In the genomic region with DNA sequence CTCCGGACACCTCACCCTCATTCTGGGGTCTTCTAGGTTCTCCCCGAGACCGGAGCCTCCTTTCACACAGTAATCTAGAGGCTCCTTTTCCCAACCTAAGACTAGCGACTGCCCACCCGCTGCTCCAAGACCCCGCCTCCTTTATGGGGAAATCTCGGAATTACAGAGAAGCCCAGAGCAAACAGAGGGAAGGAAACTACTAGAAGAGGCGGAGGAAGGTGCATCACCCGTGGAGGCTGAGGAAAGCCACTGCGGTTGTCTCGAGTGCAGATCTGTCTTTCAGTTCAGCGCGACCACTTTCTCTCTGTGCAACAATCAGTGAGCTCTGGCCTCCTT, we compare ENCODE assay signal across 8 mouse cellular contexts. TPM values are rescaled to one million over a fixed set of nuclear protein-coding genes. Genes with fewer than 3 reads are reported as not detected.
DNase-seq lines count a peak whose midpoint lies in the region; ATAC-seq and TF ChIP-seq lines count a peak whose summit lies in the region.

No protein-coding gene starts in this region.

- no peak overlapping the region for H3K27ac ChIP-seq in spleen, adult 2 months (ENCODE audit: insufficient read depth, low read length)
- no peak overlapping the region for H3K27ac ChIP-seq in liver, embryonic 11.5 days (ENCODE audit: low read depth, low read length)
- no peak overlapping the region for H3K27ac ChIP-seq in olfactory bulb, adult 2 months (ENCODE audit: insufficient read depth, low read depth, low read length)

- H3K27me3 ChIP-seq in spleen, adult 2 months (ENCODE audit: control insufficient read depth, insufficient read depth, low read length), result peaks cover 2% of the 10 kb centered on the region; the same call in 1 of the 2 replicates
- peaks cover 36% of the 10 kb centered on the region for H3K27me3 ChIP-seq in liver, embryonic 11.5 days (replicated peaks; ENCODE audit: control insufficient read depth, insufficient read depth, low read length)

- DNase-seq in adrenal gland, postnatal 25 days, result peak; percentile 23
- DNase-seq in adrenal gland, adult (ENCODE audit: inconsistent age in 2 of 2, low spot score in 1 of 2), result no peak
- no peak for DNase-seq in spleen, adult 2 months (ENCODE audit: low read depth in 1 of 2, low spot score in 2 of 2)
- DNase-seq in spleen, adult 18-20 months, result no peak
- no peak for DNase-seq in liver, embryonic 11.5 days (ENCODE audit: low spot score)
- no peak for DNase-seq in urinary bladder, postnatal 36 days (ENCODE audit: low spot score in 2 of 2)
- DNase-seq in adrenal gland, postnatal 4 days (ENCODE audit: low spot score in 2 of 2), result no peak

- H3K4me1 ChIP-seq in spleen, adult 2 months (ENCODE audit: control insufficient read depth, insufficient read depth, insufficient read length), result peaks cover 4% of the 10 kb centered on the region
- peaks cover 8% of the 10 kb centered on the region; the same call in 1 of the 2 replicates for H3K4me1 ChIP-seq in liver, embryonic 11.5 days (replicated peaks; ENCODE audit: control insufficient read depth, insufficient read depth, low read length)
- peaks cover 8% of the 10 kb centered on the region for H3K4me1 ChIP-seq in olfactory bulb, adult 2 months (ENCODE audit: control insufficient read depth, insufficient read depth, low read length)

- no peak overlapping the region for H3K9ac ChIP-seq in liver, embryonic 11.5 days (ENCODE audit: low read depth, low read length)

- WGBS in spleen, adult 2 months, result 8% methylated on average over 13 of the region's 13 CpGs
- 12% methylated on average over 13 of the region's 13 CpGs for WGBS in liver, embryonic 11.5 days
- WGBS in olfactory bulb, adult 2 months, result 6% methylated on average over 13 of the region's 13 CpGs

- H3K9me3 ChIP-seq in liver, embryonic 11.5 days (ENCODE audit: control insufficient read depth, low read length), result no peaks in the 10 kb centered on the region

- peak overlapping the region; percentile 77 for H3K4me2 ChIP-seq in liver, embryonic 11.5 days

- TF ChIP-seq CTCF in spleen, adult 2 months (IDR thresholded peaks at IDR 0.05; ENCODE audit: extremely low read depth, insufficient read depth, insufficient read length, insufficient replicate concordance), result no peak
- TF ChIP-seq CTCF in olfactory bulb, adult 2 months (IDR thresholded peaks at IDR 0.05; ENCODE audit: insufficient read depth, low read depth, low read length), result no peak

- no peak for TF ChIP-seq POLR2A in spleen, adult 2 months (IDR thresholded peaks at IDR 0.05; ENCODE audit: low read depth, low read length)
- no peak for TF ChIP-seq POLR2A in olfactory bulb, adult 2 months (IDR thresholded peaks at IDR 0.05; ENCODE audit: insufficient read depth, low read depth, low read length)

- H3K36me3 ChIP-seq in spleen, adult 2 months (ENCODE audit: control insufficient read depth, insufficient read depth, low read length), result no peaks in the 10 kb centered on the region
- no peaks in the 10 kb centered on the region for H3K36me3 ChIP-seq in liver, embryonic 11.5 days (ENCODE audit: control insufficient read depth, insufficient read depth, low read length)

- ATAC-seq in liver, embryonic 11.5 days (replicated peaks; ENCODE audit: low FRiP score), result 0 out of 2 replicates have a peak, but pooled peaks have one; percentile 5

- H3K4me3 ChIP-seq in spleen, adult 2 months (ENCODE audit: extremely low read depth, insufficient read depth, insufficient read length), result peak overlapping the region; percentile 24; the same call in 1 of the 2 replicates
- peak overlapping the region; percentile 53 for H3K4me3 ChIP-seq in liver, embryonic 11.5 days (ENCODE audit: low read depth, low read length)
- peak overlapping the region; percentile 71 for H3K4me3 ChIP-seq in olfactory bulb, adult 2 months (ENCODE audit: insufficient read depth, low read depth, low read length)

RNA-seq across cellular contexts. Expression of a gene that starts 0.3 kb away (rescaled TPM):
- total RNA-seq in adrenal gland, postnatal 25 days (2021), result 8.4 and 11.4 TPM in 2 replicates
- polyA plus RNA-seq in spleen, adult 2 months (2012; rRNA removed), result 1.0 and 1.5 TPM in 2 replicates
- polyA plus RNA-seq in liver, embryonic 11.5 days (2014; fragmentation: Nextera tagmentation; extraction: Ambion mirVana), result 0.34 and 0.39 TPM in 2 replicates
- not detected in 2 replicates for polyA plus RNA-seq in olfactory bulb, adult 2 months (2012; ENCODE audit: insufficient read depth, insufficient read length, low replicate concordance, missing spikeins)
- 1 to 10 TPM; 6.7 to 7.3 TPM for total RNA-seq in adrenal gland, postnatal 4 days (2021)

RNA-seq across cellular contexts. Expression of a gene that starts 15.1 kb away (rescaled TPM):
- 102 and 126 TPM in 2 replicates for total RNA-seq in adrenal gland, postnatal 25 days (2021)
- polyA plus RNA-seq in spleen, adult 2 months (2012; rRNA removed), result 79.5 and 98.8 TPM in 2 replicates
- polyA plus RNA-seq in liver, embryonic 11.5 days (2014; fragmentation: Nextera tagmentation; extraction: Ambion mirVana), result 114 and 131 TPM in 2 replicates
- not detected in 2 replicates for polyA plus RNA-seq in olfactory bulb, adult 2 months (2012; ENCODE audit: insufficient read depth, insufficient read length, low replicate concordance, missing spikeins)
- 100 to 1,000 TPM; 110 to 113 TPM for total RNA-seq in adrenal gland, postnatal 4 days (2021)

RNA-seq across cellular contexts. Expression of a gene that starts 18.7 kb away (rescaled TPM):
- total RNA-seq in adrenal gland, postnatal 25 days (2021), result 51.7 and 51.8 TPM in 2 replicates
- 14.1 and 14.5 TPM in 2 replicates for polyA plus RNA-seq in spleen, adult 2 months (2012; rRNA removed)
- 138 and 139 TPM in 2 replicates for polyA plus RNA-seq in liver, embryonic 11.5 days (2014; fragmentation: Nextera tagmentation; extraction: Ambion mirVana)
- not detected in 2 replicates for polyA plus RNA-seq in olfactory bulb, adult 2 months (2012; ENCODE audit: insufficient read depth, insufficient read length, low replicate concordance, missing spikeins)
- 10 to 100 TPM; 58.8 to 68.9 TPM for total RNA-seq in adrenal gland, postnatal 4 days (2021)

RNA-seq across cellular contexts. Expression of a gene that starts 36.8 kb away (rescaled TPM):
- total RNA-seq in adrenal gland, postnatal 25 days (2021), result 8.4 and 12.3 TPM in 2 replicates
- polyA plus RNA-seq in spleen, adult 2 months (2012; rRNA removed), result 1.3 and 2.6 TPM in 2 replicates
- polyA plus RNA-seq in liver, embryonic 11.5 days (2014; fragmentation: Nextera tagmentation; extraction: Ambion mirVana), result 1.2 and 2.5 TPM in 2 replicates
- polyA plus RNA-seq in olfactory bulb, adult 2 months (2012; ENCODE audit: insufficient read depth, insufficient read length, low replicate concordance, missing spikeins), result not detected in 2 replicates
- 10 to 100 TPM; 13.1 to 15.5 TPM for total RNA-seq in adrenal gland, postnatal 4 days (2021)

RNA-seq across cellular contexts. Expression of a gene that starts 46.9 kb away (rescaled TPM):
- total RNA-seq in adrenal gland, postnatal 25 days (2021), result 0.33 and 0.43 TPM in 2 replicates
- polyA plus RNA-seq in spleen, adult 2 months (2012; rRNA removed), result 0.72 and 1.1 TPM in 2 replicates
- polyA plus RNA-seq in liver, embryonic 11.5 days (2014; fragmentation: Nextera tagmentation; extraction: Ambion mirVana), result 0.04 TPM in 1 of 2 replicates, not detected in the other
- not detected in 2 replicates for polyA plus RNA-seq in olfactory bulb, adult 2 months (2012; ENCODE audit: insufficient read depth, insufficient read length, low replicate concordance, missing spikeins)
- under 1 TPM; 0.71 to 0.78 TPM for total RNA-seq in adrenal gland, postnatal 4 days (2021)

Comparison
In these comparisons a context has a peak if more than half of its experiments do, and no peak if none do; other contexts are left out.
1. RNA of a gene that starts 15.1 kb away (polyA plus RNA-seq): 114 to 131 TPM in liver, embryonic 11.5 days and 79.5 to 98.8 TPM in spleen, adult 2 months; not detected in olfactory bulb, adult 2 months; every median in the first group is over 10 times any median in the second.
2. Peak in every context shown above with its lines, with median percentiles within 50 percentile points of each other: H3K4me3 ChIP-seq.